Mouse (Mus musculus) CD8-positive naive resting alpha-beta T cell, adult 57 days (primary cell): ENCODE data around the gene Nup50. TPM values are rescaled to one million over a fixed set of nuclear protein-coding genes. Genes with fewer than 3 reads are reported as not detected.

Experiments used
- total RNA-seq: library from RNA; stranded (reverse); gene quantifications from one replicate; pipeline ENCODE4 v1.2.4, GENCODE M21; 2023

Gene Nup50
- 59.4 TPM for total RNA-seq

DNA sequence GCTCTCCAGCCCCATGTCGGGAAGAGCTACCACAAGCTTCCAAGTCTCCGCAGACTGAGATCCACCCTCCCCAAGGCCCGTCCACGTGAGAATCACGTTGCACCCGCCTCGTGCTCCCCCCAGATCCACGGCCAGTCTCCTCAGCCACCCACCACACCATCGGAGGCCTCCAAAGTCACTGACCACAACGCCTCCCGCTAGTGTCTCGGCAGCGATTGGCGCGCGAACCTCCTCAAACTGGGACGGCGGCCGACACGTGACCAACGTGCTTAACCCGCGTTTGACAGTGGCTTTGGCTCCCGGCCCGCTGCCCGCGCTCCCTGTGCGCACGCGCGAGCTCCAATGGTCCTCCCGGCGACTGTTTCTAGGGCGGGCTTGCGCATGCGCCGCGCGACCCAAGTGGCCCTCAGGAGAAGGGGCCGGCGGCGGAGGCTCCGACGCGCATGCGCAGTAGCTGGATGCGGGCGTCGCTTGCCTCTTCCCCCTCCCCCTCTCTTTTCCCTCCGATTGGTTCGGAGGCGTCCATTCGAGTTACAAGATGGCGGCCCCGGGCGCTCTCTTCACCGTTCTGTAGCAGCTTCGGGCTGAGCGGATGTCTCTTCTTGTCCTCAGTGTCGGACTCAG lies at the start of gene Nup50:
TSS of gene Nup50 (plus strand) at position 528 of the 624 bp plus-strand sequence.

GRCm38 (mm10) chr15:84919938-84920337 lies 3.3 kb upstream of the Nup50 start, which contains the start of gene Gm29666:
Gene Gm29666, minus strand, starts transcription at chr15:84920038.

GRCm38 (mm10) chr15:84987874-84988825 lies 64.9 kb downstream of the Nup50 start, which contains the start of gene 5031439G07Rik:
Gene 5031439G07Rik, minus strand, starts transcription at chr15:84988551.

Other genes starting within 250 kb of the Nup50 start
- not detected for gene Arhgap8, start 203.4 kb upstream of the Nup50 start, total RNA-seq
- 9.6 TPM for gene Phf21b, start 67.4 kb upstream of the Nup50 start, total RNA-seq
- gene Gm29666, start 3.4 kb upstream of the Nup50 start, total RNA-seq: 0.92 TPM
- gene 5031439G07Rik, start 65.1 kb downstream of the Nup50 start, total RNA-seq: 17.7 TPM
- gene Upk3a, start 93.7 kb downstream of the Nup50 start, total RNA-seq: not detected
- gene Fam118a, start 105.5 kb downstream of the Nup50 start, total RNA-seq: 205 TPM
- not detected for gene Smc1b, start 208.6 kb downstream of the Nup50 start, total RNA-seq
- not detected for gene Ribc2, start 208.7 kb downstream of the Nup50 start, total RNA-seq